Comparison of ENCODE assay signal across 8 mouse cellular contexts in genomic region chr5:112718655-112719306, GRCm38 (mm10).
A peak's percentile ranks its signal among the peaks of the same experiment; 100 is the strongest.
DNase-seq lines count a peak whose midpoint lies in the region; ATAC-seq lines count a peak whose summit lies in the region.

No protein-coding gene starts in this region.

- H3K27ac ChIP-seq in hindbrain, embryonic 10.5 days, result no peak overlapping the region
- H3K27ac ChIP-seq in hindbrain, embryonic 12.5 days, result no peak overlapping the region
- H3K27ac ChIP-seq in midbrain, embryonic 15.5 days, result 0 out of 2 replicates have a peak overlapping the region, but pooled peaks have one; percentile 10

- peaks cover 7% of the 10 kb centered on the region; the same call in 1 of the 2 replicates for H3K4me1 ChIP-seq in hindbrain, embryonic 10.5 days (replicated peaks)
- H3K4me1 ChIP-seq in hindbrain, embryonic 12.5 days, result peaks cover 11% of the 10 kb centered on the region
- H3K4me1 ChIP-seq in midbrain, embryonic 15.5 days, result peaks cover 5% of the 10 kb centered on the region

- 43% methylated on average over 12 of the region's 12 CpGs for WGBS in hindbrain, embryonic 10.5 days
- 28% methylated on average over 12 of the region's 12 CpGs for WGBS in hindbrain, embryonic 12.5 days
- 15% methylated on average over 12 of the region's 12 CpGs for WGBS in midbrain, embryonic 15.5 days

- no peak overlapping the region for H3K4me3 ChIP-seq in hindbrain, embryonic 10.5 days
- H3K4me3 ChIP-seq in hindbrain, embryonic 12.5 days, result no peak overlapping the region
- no peak overlapping the region for H3K4me3 ChIP-seq in midbrain, embryonic 15.5 days

- H3K27me3 ChIP-seq in hindbrain, embryonic 10.5 days (ENCODE audit: insufficient read depth, poor library complexity, severe bottlenecking), result no peaks in the 10 kb centered on the region
- no peaks in the 10 kb centered on the region for H3K27me3 ChIP-seq in hindbrain, embryonic 12.5 days
- no peaks in the 10 kb centered on the region for H3K27me3 ChIP-seq in midbrain, embryonic 15.5 days (replicated peaks)

- no peak overlapping the region for H3K4me2 ChIP-seq in hindbrain, embryonic 12.5 days (replicated peaks)
- no peak overlapping the region for H3K4me2 ChIP-seq in midbrain, embryonic 15.5 days

- ATAC-seq in hindbrain, embryonic 12.5 days (ENCODE audit: low FRiP score), result no peak; the same call in 1 of the 2 replicates
- no peak for ATAC-seq in midbrain, embryonic 15.5 days (replicated peaks)
- no peak for ATAC-seq in inflammation-experienced regulatory T-cells, adult 6 months

- H3K36me3 ChIP-seq in hindbrain, embryonic 10.5 days, result no peaks in the 10 kb centered on the region
- no peaks in the 10 kb centered on the region for H3K36me3 ChIP-seq in hindbrain, embryonic 12.5 days
- no peaks in the 10 kb centered on the region for H3K36me3 ChIP-seq in midbrain, embryonic 15.5 days (replicated peaks)

- peak; percentile 87 for DNase-seq in hindbrain, embryonic 10.5 days (ENCODE audit: low spot score)
- peak; percentile 79 for DNase-seq in adrenal gland, postnatal 25 days
- peak; percentile 26 for DNase-seq in gastrocnemius, postnatal 25 days
- DNase-seq in kidney, postnatal 4 days, result peak; percentile 93 to 94
- DNase-seq in urinary bladder, adult 18-20 months (ENCODE audit: low spot score in 2 of 2), result peak; percentile 16 to 62

- no peaks in the 10 kb centered on the region for H3K9me3 ChIP-seq in hindbrain, embryonic 10.5 days
- no peaks in the 10 kb centered on the region for H3K9me3 ChIP-seq in hindbrain, embryonic 12.5 days (replicated peaks)
- no peaks in the 10 kb centered on the region for H3K9me3 ChIP-seq in midbrain, embryonic 15.5 days

- no peak overlapping the region for H3K9ac ChIP-seq in hindbrain, embryonic 12.5 days
- no peak overlapping the region for H3K9ac ChIP-seq in midbrain, embryonic 15.5 days

Comparison
In these comparisons a context has a peak if more than half of its experiments do, and no peak if none do; other contexts are left out.
1. DNase-seq: peak in every context shown above with its lines; median percentile 94 in kidney, postnatal 4 days; 87 in hindbrain, embryonic 10.5 days; 79 in adrenal gland, postnatal 25 days; 39 in urinary bladder, adult 18-20 months; 26 in gastrocnemius, postnatal 25 days.